In the genomic region with DNA sequence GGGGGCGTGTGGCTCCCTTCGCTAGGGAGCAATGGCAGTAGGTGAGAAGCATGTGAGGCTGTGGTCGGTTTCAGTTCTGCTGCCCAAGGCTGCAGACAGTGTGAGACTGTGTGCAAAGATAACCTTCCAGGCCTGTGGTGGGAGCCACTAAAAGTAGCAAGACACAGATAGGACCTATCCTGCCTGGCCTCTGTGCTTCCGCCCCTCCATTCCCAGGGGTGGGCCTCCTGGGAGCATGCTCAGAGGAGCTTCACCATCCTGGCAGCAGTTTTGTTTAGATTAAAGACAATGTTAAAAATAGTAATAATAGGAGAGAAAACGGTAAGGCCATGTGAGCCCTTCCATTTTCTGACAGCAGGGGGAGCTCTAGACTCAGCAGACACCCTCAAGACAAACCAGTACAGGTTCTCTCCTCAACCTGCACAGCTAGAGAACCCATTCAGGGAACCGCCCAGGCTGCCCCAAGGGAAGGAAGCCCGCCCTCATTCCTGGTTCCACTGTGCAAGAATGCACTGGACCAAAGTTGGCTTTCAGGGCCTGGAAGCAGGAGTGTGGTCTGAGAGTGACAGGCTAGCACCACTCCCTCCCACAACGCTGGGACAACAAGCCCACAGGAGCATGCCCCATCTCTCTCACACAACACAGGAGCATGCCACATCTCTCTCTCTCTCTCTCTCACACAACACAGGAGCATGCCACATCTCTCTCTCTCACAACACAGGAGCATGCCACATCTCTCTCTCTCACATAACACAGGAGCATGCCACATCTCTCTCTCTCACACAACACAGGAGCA, we compare ENCODE assay signal across 8 mouse cellular contexts. TPM values are rescaled to one million over a fixed set of nuclear protein-coding genes. Genes with fewer than 3 reads are reported as not detected.
DNase-seq lines count a peak whose midpoint lies in the region; ATAC-seq and TF ChIP-seq lines count a peak whose summit lies in the region.

No protein-coding gene starts in this region.

- H3K9ac ChIP-seq in hindbrain, postnatal 0 days (replicated peaks; ENCODE audit: low read length): no peak overlapping the region

- H3K4me2 ChIP-seq in hindbrain, postnatal 0 days (ENCODE audit: low read depth, low read length): no peak overlapping the region

- WGBS in hindbrain, postnatal 0 days: 40% methylated on average over 8 of the region's 8 CpGs

- no peak overlapping the region for H3K27ac ChIP-seq in hindbrain, postnatal 0 days

- peak; percentile 91 for TF ChIP-seq CTCF in hindbrain, postnatal 0 days (IDR thresholded peaks at IDR 0.05; ENCODE audit: low read depth)

- H3K36me3 ChIP-seq in hindbrain, postnatal 0 days (ENCODE audit: insufficient read depth, low read length): no peaks in the 10 kb centered on the region

- peak; percentile 94 for DNase-seq in ZHBTc4 (ENCODE audit: low read depth, low spot score)
- DNase-seq in cerebellum, postnatal 36 days: peak; percentile 82 to 87
- DNase-seq in gastrocnemius, adult 8-10 months (ENCODE audit: low spot score in 2 of 2): peak; percentile 74 to 78
- peak; percentile 84 for DNase-seq in hindbrain, postnatal 0 days (ENCODE audit: low spot score)
- peak; percentile 82 for DNase-seq in left cerebral cortex, adult 18-20 months (ENCODE audit: low spot score in 2 of 2)
- DNase-seq in lung, postnatal 36 days: peak; percentile 91
- DNase-seq in right cerebral cortex, adult 18-20 months: peak; percentile 80
- DNase-seq in urinary bladder, adult 2 months (ENCODE audit: low spot score): peak; percentile 56

- no peaks in the 10 kb centered on the region for H3K27me3 ChIP-seq in hindbrain, postnatal 0 days (ENCODE audit: insufficient read depth, low read length)

- no peaks in the 10 kb centered on the region for H3K9me3 ChIP-seq in hindbrain, postnatal 0 days (ENCODE audit: low read length)

- no peaks in the 10 kb centered on the region for H3K4me1 ChIP-seq in hindbrain, postnatal 0 days (ENCODE audit: insufficient read depth, low read length)

- peak; percentile 72 for ATAC-seq in hindbrain, postnatal 0 days

- H3K4me3 ChIP-seq in hindbrain, postnatal 0 days (ENCODE audit: low read length): no peak overlapping the region

RNA-seq across cellular contexts. Expression of a gene that starts 50.0 kb away (rescaled TPM):
- total RNA-seq in gastrocnemius, adult 8-10 months (2022): 10 to 100 TPM; 14.9 to 22.1 (median 20.1) TPM
- total RNA-seq in hindbrain, postnatal 0 days (2014; rRNA removed): 75.8 and 91.4 TPM in 2 replicates
- polyA plus RNA-seq in hindbrain, postnatal 0 days (2015; fragmentation: Nextera tagmentation; extraction: Ambion mirVana): 59.4 and 60.6 TPM in 2 replicates
- total RNA-seq in left cerebral cortex, adult 18-20 months (2021): 10 to 100 TPM; 93.3 to 99.9 TPM
- 44.7 and 47.8 TPM in 2 replicates for polyA plus RNA-seq in urinary bladder, adult 2 months (2012; rRNA removed)
